Mouse (Mus musculus) intestine, embryonic 16.5 days (tissue): ENCODE measurements around the gene Capzb. TPM values are rescaled to one million over a fixed set of nuclear protein-coding genes. Genes with fewer than 3 reads are reported as not detected.

ENCODE experiments used
- ATAC-seq: fragments of 200-750 bp; cut with Nextera tagmentation; 2 replicates; pipeline ENCODE4 v1.8.0; 2017; ENCODE audit warnings: moderate TSS enrichment, moderate library complexity
- H3K27ac ChIP-seq: fragments of 300-500 bp; sonication (generic); 2 replicates; pipeline ENCODE4 v1.5.1; 2014; ENCODE audit warnings: mild to moderate bottlenecking, low read length
- H3K27me3 ChIP-seq: fragments of 300-500 bp; sonication (generic); replicated peaks from 2 replicates; pipeline ENCODE4 v1.6.1; 2014; ENCODE audit warnings: low read length, control low read depth, mixed read lengths; ENCODE audit not compliant: control insufficient read depth, insufficient read depth
- H3K36me3 ChIP-seq: fragments of 300-500 bp; sonication (generic); 2 replicates; pipeline ENCODE4 v1.6.1; 2014; ENCODE audit warnings: low read length, control low read depth; ENCODE audit not compliant: control insufficient read depth, insufficient read depth
- H3K4me1 ChIP-seq: fragments of 300-500 bp; sonication (generic); 2 replicates; pipeline ENCODE4 v1.6.1; 2014; ENCODE audit warnings: low read length, control low read depth, mixed read lengths; ENCODE audit not compliant: control insufficient read depth, insufficient read depth
- H3K4me2 ChIP-seq: fragments of 300-500 bp; sonication (generic); 2 replicates; pipeline ENCODE4 v1.6.1; 2014; ENCODE audit warnings: low read depth, low read length, control low read depth
- H3K4me3 ChIP-seq: fragments of 300-500 bp; sonication (generic); 2 replicates; pipeline ENCODE4 v1.5.1; 2014; ENCODE audit warnings: mild to moderate bottlenecking, low read length
- H3K9ac ChIP-seq: fragments of 300-500 bp; sonication (generic); 2 replicates; pipeline ENCODE4 v1.6.1; 2014; ENCODE audit warnings: low read depth, low read length
- H3K9me3 ChIP-seq: fragments of 300-500 bp; sonication (generic); 2 replicates; pipeline ENCODE4 v1.6.1; 2016; ENCODE audit warnings: low read length, control low read depth; ENCODE audit not compliant: control insufficient read depth
- WGBS: fragments of 180-500 bp; shearing (Covaris S2); extraction: QIAGEN DNeasy Blood & Tissue Kit; methylation state at CpG from one replicate; pipeline ENCODE4 v1.1.7; 2014; 5-methylcytosine and 5-hydroxymethylcytosine counted together
- polyA plus RNA-seq: library from polyadenylated mRNA; unstranded; fragments of >200 nt; fragmentation: Nextera tagmentation; extraction: Ambion mirVana; gene quantifications from 2 replicates; pipeline ENCODE4 v1.2.1, GENCODE M21; 2015

Capzb gene
- polyA plus RNA-seq, 1 experiment from 2014 or later: 454 TPM

DNA sequence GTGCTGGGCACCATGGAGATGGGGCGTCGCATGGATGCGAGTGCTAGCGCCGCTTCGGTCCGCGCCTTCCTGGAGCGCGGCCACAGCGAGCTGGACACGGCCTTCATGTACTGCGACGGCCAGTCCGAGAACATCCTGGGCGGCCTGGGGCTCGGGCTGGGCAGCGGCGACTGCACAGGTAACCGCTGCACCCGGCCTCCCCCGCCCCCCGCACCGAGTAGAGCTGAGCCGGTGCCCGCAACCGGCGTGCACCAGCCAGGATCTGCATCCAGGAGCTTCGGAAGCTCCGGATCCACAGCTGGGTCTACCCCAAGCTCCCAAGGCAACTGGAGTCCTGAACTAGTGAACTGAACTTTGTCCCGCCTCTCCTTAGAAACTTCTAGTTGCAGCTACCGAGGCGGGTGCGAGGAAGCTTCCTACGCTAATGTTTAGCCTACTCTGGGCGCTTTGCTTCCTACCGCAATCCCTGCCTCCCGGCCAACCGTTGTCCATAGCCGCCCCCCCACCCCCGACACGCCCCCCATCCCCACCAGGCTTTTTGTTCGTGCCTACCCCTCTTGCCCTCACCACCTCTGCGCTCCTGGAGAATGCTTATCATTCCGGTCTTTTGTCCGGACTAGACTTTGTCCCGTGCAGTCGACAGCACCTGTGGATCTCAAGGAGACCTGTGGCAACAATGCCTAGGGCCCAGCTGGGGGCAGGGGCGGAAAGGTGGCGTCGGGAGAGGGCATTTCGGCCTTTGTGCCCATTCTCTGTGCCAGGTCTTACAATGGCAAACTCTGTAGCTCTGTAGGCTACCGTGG lies 118.4 kb downstream of the Capzb start:
- peak; percentile 74 for ATAC-seq
- no peaks in the 10 kb centered on the region for H3K9me3 ChIP-seq
- H3K9ac ChIP-seq: peak overlapping the region; percentile 98
- peak overlapping the region; percentile 84 for H3K4me2 ChIP-seq
- H3K4me3 ChIP-seq: peak overlapping the region; percentile 89
- H3K27ac ChIP-seq: peak overlapping the region; percentile 97
- under 1% methylated on average over 53 of the region's 53 CpGs for WGBS
- H3K27me3 ChIP-seq: no peaks in the 10 kb centered on the region
- no peaks in the 10 kb centered on the region; the same call in 1 of the 2 replicates for H3K4me1 ChIP-seq
- H3K36me3 ChIP-seq: peaks cover 2% of the 10 kb centered on the region; the same call in 1 of the 2 replicates

DNA sequence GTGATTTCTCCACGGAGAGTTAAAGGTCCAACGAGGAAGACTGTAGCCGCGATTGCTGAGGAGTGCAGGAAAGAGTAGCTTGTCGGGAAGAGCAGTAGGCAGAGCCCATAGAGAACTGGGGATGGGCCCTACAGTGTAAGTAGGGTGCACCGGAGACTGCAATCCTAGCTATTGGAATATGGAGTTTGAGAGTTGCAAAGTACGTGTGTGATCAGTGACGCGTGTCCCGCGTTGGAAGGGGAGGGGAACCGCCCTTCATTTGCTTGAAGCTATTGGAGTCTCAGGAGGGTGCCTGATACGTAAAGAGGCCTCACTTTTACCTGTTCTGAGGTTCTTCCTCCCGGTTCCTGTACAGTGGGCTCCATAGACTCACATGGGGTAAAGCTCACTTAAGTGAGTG lies 119.0 kb downstream of the Capzb start:
- WGBS: 18% methylated on average over 14 of the region's 14 CpGs
- peak overlapping the region; percentile 97 for H3K27ac ChIP-seq
- H3K36me3 ChIP-seq: peaks cover 5% of the 10 kb centered on the region; the same call in 1 of the 2 replicates

DNA sequence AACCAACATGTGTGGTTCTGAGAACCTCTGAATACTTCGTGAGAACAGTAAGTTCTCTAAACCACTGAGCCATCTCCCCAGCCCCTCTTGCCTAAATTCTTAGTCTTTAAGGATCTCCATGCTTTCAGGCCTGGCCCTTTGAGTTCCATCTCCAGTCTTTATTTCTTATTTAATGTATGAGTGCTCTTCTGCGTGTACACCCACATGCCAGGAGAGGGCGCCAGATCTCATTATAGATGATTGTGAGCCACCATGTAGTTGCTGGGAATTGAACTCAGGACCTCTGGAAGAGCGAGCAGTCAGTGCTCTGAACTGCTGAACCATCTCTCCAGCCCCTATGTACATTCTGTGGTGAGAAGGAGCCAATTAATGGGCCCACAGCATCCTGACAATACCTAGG lies 119.9 kb downstream of the Capzb start:
- no peak overlapping the region for H3K27ac ChIP-seq
- peaks cover 8% of the 10 kb centered on the region; the same call in 1 of the 2 replicates for H3K36me3 ChIP-seq
- 64% methylated on average over 4 of the region's 4 CpGs for WGBS
- no peaks in the 10 kb centered on the region; the same call in 1 of the 2 replicates for H3K4me1 ChIP-seq
- no peak overlapping the region for H3K9ac ChIP-seq
- ATAC-seq: no peak
- no peaks in the 10 kb centered on the region for H3K27me3 ChIP-seq
- H3K4me3 ChIP-seq: peak overlapping the region; percentile 89; the same call in 1 of the 2 replicates
- peak overlapping the region; percentile 84 for H3K4me2 ChIP-seq
- no peaks in the 10 kb centered on the region for H3K9me3 ChIP-seq

More for the DNA sequence above, 119.0 kb downstream of the Capzb start:
- H3K27me3 ChIP-seq: no peaks in the 10 kb centered on the region
- peak; percentile 62 for ATAC-seq
- H3K9me3 ChIP-seq: no peaks in the 10 kb centered on the region
- peak overlapping the region; percentile 98 for H3K9ac ChIP-seq
- no peaks in the 10 kb centered on the region; the same call in 1 of the 2 replicates for H3K4me1 ChIP-seq
- H3K4me3 ChIP-seq: peak overlapping the region; percentile 89
- H3K4me2 ChIP-seq: peak overlapping the region; percentile 84

DNA sequence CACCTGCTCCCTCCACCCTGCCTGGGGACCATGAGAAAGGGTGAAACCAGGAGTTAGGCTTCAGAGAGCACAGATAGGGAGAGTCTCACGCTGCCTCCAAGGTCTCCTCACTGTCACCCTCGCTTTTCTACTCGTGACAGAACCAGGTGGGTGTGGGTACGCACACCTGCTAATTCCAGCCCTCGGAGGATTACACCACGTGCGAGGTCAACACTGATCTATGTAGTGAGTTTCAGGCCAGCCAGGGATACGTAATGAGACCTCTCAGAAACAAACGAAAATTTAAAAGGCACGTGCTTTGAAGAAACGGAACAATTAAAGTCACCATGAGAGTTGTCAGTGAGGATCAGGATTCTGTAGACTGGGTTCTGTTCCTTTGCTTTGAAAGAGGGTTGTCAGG lies 125.8 kb downstream of the Capzb start:
- no peaks in the 10 kb centered on the region for H3K27me3 ChIP-seq
- H3K27ac ChIP-seq: no peak overlapping the region
- peaks cover 8% of the 10 kb centered on the region; the same call in 1 of the 2 replicates for H3K36me3 ChIP-seq
- H3K4me1 ChIP-seq: no peaks in the 10 kb centered on the region
- no peak overlapping the region for H3K9ac ChIP-seq
- ATAC-seq: no peak
- no peak overlapping the region for H3K4me2 ChIP-seq
- no peaks in the 10 kb centered on the region for H3K9me3 ChIP-seq
- 86% methylated on average over 11 of the region's 11 CpGs for WGBS
- no peak overlapping the region for H3K4me3 ChIP-seq

DNA sequence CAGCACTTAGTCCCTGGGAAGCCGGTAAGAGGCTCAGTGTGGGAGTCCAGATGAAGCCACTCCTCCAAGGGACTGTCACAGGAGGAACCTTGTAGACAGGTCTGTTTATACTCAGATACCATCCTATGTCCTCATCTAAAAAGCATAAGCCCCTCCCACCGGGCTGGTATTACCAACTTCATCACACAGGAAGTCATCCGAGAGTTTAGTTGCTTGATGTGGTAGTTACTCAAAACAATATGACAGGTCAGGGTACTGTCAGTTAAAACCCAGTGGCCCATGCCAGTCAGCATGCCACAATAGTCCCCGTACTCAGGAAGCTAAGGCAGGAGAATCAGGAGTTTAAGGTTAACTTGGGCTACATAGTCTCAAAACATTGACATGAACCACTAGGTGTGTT lies 127.0 kb downstream of the Capzb start:
- Histone ChIP-seq H3K27ac (no peak overlapping the region), H3K9me3 (no peaks in the 10 kb centered on the region), H3K4me1 (no peaks in the 10 kb centered on the region), H3K36me3 (0 out of 2 replicates have a peak, but pooled peaks cover 8% of the 10 kb centered on the region), H3K4me2 (no peak overlapping the region), H3K4me3 (no peak overlapping the region), H3K27me3 (no peaks in the 10 kb centered on the region), H3K9ac (no peak overlapping the region)
- no peak for ATAC-seq
- 90% methylated on average over 4 of the region's 4 CpGs for WGBS

DNA sequence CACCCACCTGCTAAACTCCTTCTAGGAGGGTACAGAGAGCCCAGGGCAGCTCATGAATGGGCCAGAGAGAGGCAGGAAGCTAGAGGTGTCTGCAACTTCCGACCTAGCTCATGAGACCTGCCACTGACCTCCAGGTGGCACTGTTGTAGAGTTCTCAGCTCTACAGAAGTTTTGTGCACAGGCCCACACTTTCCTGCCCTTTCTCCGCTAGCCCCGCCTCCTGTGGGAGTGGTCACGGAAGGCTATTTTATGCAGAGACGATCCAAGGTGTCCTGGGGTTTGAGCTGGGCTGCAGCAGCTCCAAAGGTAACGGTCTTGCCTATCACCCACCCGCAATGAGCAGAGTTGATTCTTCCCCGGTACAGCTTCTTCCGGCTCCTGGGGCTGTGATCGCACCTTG lies 137.9 kb downstream of the Capzb start:
- peak overlapping the region; percentile 41 for H3K4me2 ChIP-seq
- no peaks in the 10 kb centered on the region for H3K36me3 ChIP-seq
- H3K4me3 ChIP-seq: peak overlapping the region; percentile 30
- no peaks in the 10 kb centered on the region for H3K4me1 ChIP-seq
- no peaks in the 10 kb centered on the region for H3K9me3 ChIP-seq
- 6% methylated on average over 10 of the region's 10 CpGs for WGBS
- H3K27me3 ChIP-seq: no peaks in the 10 kb centered on the region
- no peak overlapping the region for H3K27ac ChIP-seq
- ATAC-seq: peak; percentile 89
- peak overlapping the region; percentile 17; the same call in 1 of the 2 replicates for H3K9ac ChIP-seq

DNA sequence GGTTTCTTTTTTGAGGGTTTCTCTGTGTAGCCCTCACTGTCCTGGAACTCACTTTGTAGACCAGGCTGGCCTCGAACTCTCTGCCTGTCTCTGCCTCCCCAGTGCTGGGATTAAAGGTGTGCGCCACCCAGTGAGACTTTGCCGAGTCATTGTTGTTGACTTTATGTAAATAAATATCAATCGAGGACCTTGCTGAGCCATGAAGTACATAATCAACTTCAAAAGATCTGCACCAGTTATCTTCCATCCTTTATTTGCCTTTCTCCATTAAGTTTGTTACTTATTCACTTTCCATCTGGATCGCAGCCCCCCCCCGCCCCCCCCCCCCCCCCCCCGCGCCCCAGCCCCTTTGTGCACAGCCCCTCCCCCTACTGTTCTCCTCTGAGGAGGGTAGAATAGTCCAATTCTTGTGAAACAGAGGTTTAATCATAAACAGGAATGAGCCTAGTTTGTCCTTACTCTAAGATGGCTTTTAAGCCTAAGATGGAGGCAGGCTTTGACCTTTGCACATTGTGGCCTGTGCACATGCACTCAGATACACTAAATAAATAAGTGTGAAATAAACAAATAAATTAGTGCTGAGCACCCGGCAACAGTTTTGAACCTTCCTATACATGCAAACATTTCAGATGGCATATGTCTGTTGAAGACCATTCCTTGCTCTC lies 142.1 kb downstream of the Capzb start:
- peak; percentile 40; the same call in 1 of the 2 replicates for ATAC-seq
- H3K27ac ChIP-seq: peak overlapping the region; percentile 7; the same call in 1 of the 2 replicates
- H3K27me3 ChIP-seq: no peaks in the 10 kb centered on the region; the same call in 1 of the 2 replicates
- 40% methylated on average over 7 of the region's 9 CpGs for WGBS
- no peaks in the 10 kb centered on the region for H3K36me3 ChIP-seq
- no peaks in the 10 kb centered on the region for H3K9me3 ChIP-seq
- H3K4me1 ChIP-seq: 0 out of 2 replicates have a peak, but pooled peaks cover 3% of the 10 kb centered on the region
- H3K4me3 ChIP-seq: no peak overlapping the region
- no peak overlapping the region for H3K4me2 ChIP-seq
- H3K9ac ChIP-seq: no peak overlapping the region

DNA sequence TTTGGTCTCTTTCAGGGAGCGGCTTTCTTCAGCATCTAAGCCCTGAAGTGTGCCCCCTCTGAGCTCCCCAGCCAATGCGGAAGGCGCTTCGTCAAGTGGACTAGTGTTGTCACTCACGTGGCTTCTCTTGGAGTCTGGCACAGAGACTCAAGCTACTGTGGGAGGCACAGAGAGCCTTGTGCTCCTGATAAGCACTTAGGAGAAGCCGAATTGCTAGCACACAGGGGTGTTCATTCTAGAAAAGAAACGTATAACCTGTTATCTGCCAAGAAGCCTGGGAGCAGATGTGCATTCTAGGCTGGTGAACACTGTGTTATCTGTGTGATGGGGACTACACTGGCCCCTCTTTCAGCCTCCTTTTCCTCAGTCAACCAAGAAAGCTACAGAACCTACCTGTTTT lies 142.8 kb downstream of the Capzb start:
- Histone ChIP-seq H3K27ac (peak overlapping the region; percentile 7; the same call in 1 of the 2 replicates), H3K27me3 (no peaks in the 10 kb centered on the region; the same call in 1 of the 2 replicates), H3K4me3 (no peak overlapping the region), H3K36me3 (no peaks in the 10 kb centered on the region), H3K4me2 (no peak overlapping the region), H3K9ac (no peak overlapping the region), H3K4me1 (0 out of 2 replicates have a peak, but pooled peaks cover 3% of the 10 kb centered on the region), H3K9me3 (no peaks in the 10 kb centered on the region)
- 42% methylated on average over 7 of the region's 7 CpGs for WGBS
- peak; percentile 39 for ATAC-seq

DNA sequence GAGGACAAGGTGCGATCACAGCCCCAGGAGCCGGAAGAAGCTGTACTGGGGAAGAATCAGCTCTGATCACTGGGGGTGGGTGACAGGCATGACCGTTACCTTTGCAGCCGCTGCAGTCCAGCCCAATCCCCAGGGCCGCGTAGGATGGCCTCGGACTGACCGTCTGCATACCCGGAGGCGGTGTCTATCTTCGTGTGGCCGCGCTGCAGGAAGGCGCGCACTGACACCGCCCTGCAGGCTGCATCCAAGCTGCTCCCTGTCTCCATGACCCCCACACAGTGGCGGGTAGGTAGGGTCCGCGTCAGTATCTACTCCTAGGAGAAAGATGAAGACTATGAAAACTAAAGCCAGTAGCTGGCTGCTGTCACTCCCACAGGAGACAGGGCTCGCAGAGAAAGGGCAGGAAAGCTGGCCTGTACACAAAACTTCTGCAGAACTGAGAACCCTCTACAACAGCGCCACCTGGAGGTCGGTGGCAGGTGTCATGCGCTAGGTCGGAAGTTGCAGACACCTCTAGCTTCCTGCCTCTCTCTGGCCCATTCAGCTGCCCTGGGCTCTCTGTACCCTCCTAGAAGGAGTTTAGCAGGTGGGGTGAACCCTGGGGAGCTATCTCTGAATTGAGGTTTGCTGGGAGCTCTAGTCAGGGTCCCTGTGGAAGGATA lies 144.3 kb downstream of the Capzb start:
- peak overlapping the region; percentile 62 for H3K9ac ChIP-seq
- H3K4me3 ChIP-seq: peak overlapping the region; percentile 33

More for the DNA sequence above, 144.3 kb downstream of the Capzb start:
- Histone ChIP-seq H3K36me3 (no peaks in the 10 kb centered on the region), H3K9me3 (no peaks in the 10 kb centered on the region), H3K4me2 (peak overlapping the region; percentile 55), H3K27me3 (no peaks in the 10 kb centered on the region; the same call in 1 of the 2 replicates), H3K27ac (no peak overlapping the region), H3K4me1 (0 out of 2 replicates have a peak, but pooled peaks cover 3% of the 10 kb centered on the region)
- WGBS: 19% methylated on average over 24 of the region's 24 CpGs
- ATAC-seq: peak; percentile 82
